Mouse (Mus musculus): Measurements from ENCODE around the gene Gm4133. TPM values are rescaled to one million over a fixed set of nuclear protein-coding genes. Genes with fewer than 3 reads are reported as not detected.

Gene Gm4133
- not detected for total RNA-seq (2023)

DNA sequence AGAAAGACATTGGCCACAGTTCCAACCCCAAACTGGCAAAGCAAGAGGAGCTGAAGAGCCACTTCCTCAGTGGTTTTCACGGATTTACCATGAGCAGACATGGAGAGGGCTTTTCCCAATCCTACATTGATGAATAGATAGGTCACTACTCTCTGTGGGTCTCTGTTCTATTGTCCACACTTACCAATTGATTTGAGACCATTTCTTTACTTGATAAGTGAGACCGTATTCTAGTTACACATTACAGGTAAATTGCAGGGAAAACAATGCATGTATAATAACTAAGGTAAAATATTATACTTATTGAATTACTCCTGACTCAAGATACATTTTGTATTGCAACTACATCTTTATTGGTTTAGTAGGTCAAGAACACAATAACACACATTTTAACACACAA lies at the start of gene Gm4133:
Gene Gm4133, minus strand, starts transcription at position 101 of the 400 bp plus-strand sequence.

DNA sequence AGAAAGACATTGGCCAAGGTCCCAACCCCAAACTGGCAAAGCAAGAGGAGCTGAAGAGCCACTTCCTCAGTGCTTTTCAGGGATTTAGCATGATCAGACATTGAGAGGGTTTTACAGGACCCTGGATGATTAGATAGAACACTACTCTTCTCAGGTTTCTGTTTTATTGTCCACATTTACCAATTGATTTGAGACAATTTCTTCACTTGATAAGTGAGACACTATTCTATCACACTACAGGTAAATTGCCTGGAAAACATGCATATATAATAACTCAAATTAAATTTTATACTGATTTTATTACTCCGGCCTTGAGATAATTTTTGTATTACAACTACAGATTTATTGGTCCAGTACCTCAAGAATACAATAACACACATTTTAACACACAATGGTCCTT lies 41.4 kb upstream of the Gm4133 start, which contains the start of gene Gm5728:
Gene Gm5728, minus strand, starts transcription at position 101 of the 400 bp plus-strand sequence.

Other genes with a start within 250 kb of the Gm4133 start
- not detected for gene Vmn1r91, start 234.4 kb downstream of the Gm4133 start, total RNA-seq (2023)
- gene Gm16442, start 211.5 kb downstream of the Gm4133 start, total RNA-seq (2023), result not detected
- not detected for gene Vmn1r93, start 195.0 kb downstream of the Gm4133 start, total RNA-seq (2023)
- gene Vmn1r94, start 165.7 kb downstream of the Gm4133 start, total RNA-seq (2023), result not detected
- gene Vmn1r95, start 140.4 kb downstream of the Gm4133 start, total RNA-seq (2023), result not detected
- gene Gm6164, start 128.5 kb downstream of the Gm4133 start, total RNA-seq (2023), result not detected
- not detected for gene Gm4498, start 100.2 kb downstream of the Gm4133 start, total RNA-seq (2023)
- gene Gm5890, start 71.2 kb downstream of the Gm4133 start, total RNA-seq (2023), result not detected
- not detected for gene Gm5728, start 41.3 kb upstream of the Gm4133 start, total RNA-seq (2023)
- not detected for gene Vmn1r100, start 83.9 kb upstream of the Gm4133 start, total RNA-seq (2023)
- not detected for gene Vmn1r101, start 108.5 kb upstream of the Gm4133 start, total RNA-seq (2023)
- not detected for gene Gm10670, start 140.9 kb upstream of the Gm4133 start, total RNA-seq (2023)
- not detected for gene Vmn1r103, start 176.5 kb upstream of the Gm4133 start, total RNA-seq (2023)
- gene Vmn1r104, start 199.8 kb upstream of the Gm4133 start, total RNA-seq (2023), result not detected
- not detected for gene Gm5726, start 211.7 kb upstream of the Gm4133 start, total RNA-seq (2023)
- gene Gm4141, start 242.2 kb upstream of the Gm4133 start, total RNA-seq (2023), result not detected

Data from CD4-positive naive resting alpha-beta T cell, adult 76 days (primary cell).